Mouse (Mus musculus) hindbrain, embryonic 13.5 days (tissue): ENCODE measurements around the gene Rasgef1b. TPM values are rescaled to one million over a fixed set of nuclear protein-coding genes. Genes with fewer than 3 reads are reported as not detected.
A peak's percentile ranks its signal among the peaks of the same experiment; 100 is the strongest.

ENCODE experiments used
- ATAC-seq: fragments of 200-750 bp; cut with Nextera tagmentation; 2 replicates; pipeline ENCODE4 v1.8.0; 2017; ENCODE audit warnings: moderate TSS enrichment; ENCODE audit not compliant: low FRiP score
- H3K27ac ChIP-seq: fragments of 300-500 bp; sonication (generic); 2 replicates; pipeline ENCODE4 v1.5.1; 2015; ENCODE audit warnings: inconsistent platforms, mild to moderate bottlenecking, moderate library complexity
- H3K27me3 ChIP-seq: fragments of 300-500 bp; sonication (generic); 2 replicates; pipeline ENCODE4 v1.6.1; 2015; ENCODE audit warnings: mild to moderate bottlenecking, inconsistent platforms
- H3K36me3 ChIP-seq: fragments of 300-500 bp; sonication (generic); 2 replicates; pipeline ENCODE4 v1.6.1; 2015; ENCODE audit warnings: mild to moderate bottlenecking, inconsistent platforms
- H3K4me1 ChIP-seq: fragments of 300-500 bp; sonication (generic); replicated peaks from 2 replicates; pipeline ENCODE4 v1.6.1; 2015; ENCODE audit warnings: inconsistent platforms
- H3K4me2 ChIP-seq: fragments of 300-500 bp; sonication (generic); 2 replicates; pipeline ENCODE4 v1.6.1; 2015; ENCODE audit warnings: inconsistent platforms, mild to moderate bottlenecking, moderate library complexity
- H3K4me3 ChIP-seq: fragments of 300-500 bp; sonication (generic); 2 replicates; pipeline ENCODE4 v1.5.1; 2015; ENCODE audit warnings: mild to moderate bottlenecking, inconsistent platforms
- H3K9ac ChIP-seq: fragments of 300-500 bp; sonication (generic); 2 replicates; pipeline ENCODE4 v1.6.1; 2015; ENCODE audit warnings: mild to moderate bottlenecking, inconsistent platforms
- H3K9me3 ChIP-seq: fragments of 300-500 bp; sonication (generic); 2 replicates; pipeline ENCODE4 v1.6.1; 2016; ENCODE audit warnings: inconsistent platforms
- WGBS: fragments of 180-500 bp; shearing (Covaris S2); methylation state at CpG from one replicate; pipeline ENCODE4 v1.1.7; 2015; 5-methylcytosine and 5-hydroxymethylcytosine counted together
- polyA plus RNA-seq: library from polyadenylated mRNA; unstranded; fragments of >200 nt; fragmentation: Nextera tagmentation; extraction: Ambion mirVana; gene quantifications from 2 replicates; pipeline ENCODE4 v1.2.1, GENCODE M21; 2015

Rasgef1b gene
- polyA plus RNA-seq, 1 experiment from 2014 or later = 61.1 TPM

- WGBS = 77% methylated on average over 6 of the region's 6 CpGs
- peaks cover 16% of the 10 kb centered on the region for H3K4me1 ChIP-seq
- ATAC-seq = no peak
- H3K27ac ChIP-seq = no peak overlapping the region
- H3K4me2 ChIP-seq = no peak overlapping the region
- H3K9ac ChIP-seq = no peak overlapping the region
- no peak overlapping the region for H3K4me3 ChIP-seq
- no peaks in the 10 kb centered on the region for H3K9me3 ChIP-seq
- H3K36me3 ChIP-seq = no peaks in the 10 kb centered on the region
- peaks cover 33% of the 10 kb centered on the region for H3K27me3 ChIP-seq
Observed at GRCm38 (mm10) chr5:99562096-99562495, 166.8 kb downstream of the Rasgef1b start.

GRCm38 (mm10) chr5:99559814-99560213 lies 169.1 kb downstream of the Rasgef1b start:
- H3K27me3 ChIP-seq = peaks cover 43% of the 10 kb centered on the region

GRCm38 (mm10) chr5:99558231-99558630 lies 170.6 kb downstream of the Rasgef1b start:
- no peak overlapping the region for H3K9ac ChIP-seq
- no peak overlapping the region for H3K4me3 ChIP-seq
- ATAC-seq = no peak
- H3K9me3 ChIP-seq = no peaks in the 10 kb centered on the region
- H3K4me2 ChIP-seq = no peak overlapping the region
- 71% methylated on average over 9 of the region's 9 CpGs for WGBS
- H3K27ac ChIP-seq = no peak overlapping the region
- no peaks in the 10 kb centered on the region for H3K36me3 ChIP-seq
- peaks cover 43% of the 10 kb centered on the region for H3K27me3 ChIP-seq
- peaks cover under 1% of the 10 kb centered on the region for H3K4me1 ChIP-seq

More at GRCm38 (mm10) chr5:99559814-99560213, 169.1 kb downstream of the Rasgef1b start:
- H3K9me3 ChIP-seq = no peaks in the 10 kb centered on the region
- H3K27ac ChIP-seq = no peak overlapping the region
- no peak for ATAC-seq
- no peaks in the 10 kb centered on the region for H3K36me3 ChIP-seq
- H3K9ac ChIP-seq = no peak overlapping the region
- peaks cover 12% of the 10 kb centered on the region for H3K4me1 ChIP-seq
- no peak overlapping the region for H3K4me3 ChIP-seq
- WGBS = 1% methylated on average over 3 of the region's 3 CpGs
- no peak overlapping the region for H3K4me2 ChIP-seq

GRCm38 (mm10) chr5:99552645-99553044 lies 176.2 kb downstream of the Rasgef1b start:
- Histone ChIP-seq H3K9ac (no peak overlapping the region), H3K4me2 (no peak overlapping the region), H3K9me3 (no peaks in the 10 kb centered on the region), H3K27ac (no peak overlapping the region), H3K27me3 (peaks cover 15% of the 10 kb centered on the region), H3K4me3 (no peak overlapping the region), H3K4me1 (no peaks in the 10 kb centered on the region), H3K36me3 (no peaks in the 10 kb centered on the region)
- no peak for ATAC-seq
- 50% methylated on average over 7 of the region's 7 CpGs for WGBS

- Histone ChIP-seq H3K36me3 (no peaks in the 10 kb centered on the region), H3K9ac (no peak overlapping the region), H3K4me3 (no peak overlapping the region), H3K4me2 (no peak overlapping the region), H3K9me3 (no peaks in the 10 kb centered on the region), H3K27ac (no peak overlapping the region), H3K4me1 (peaks cover 25% of the 10 kb centered on the region), H3K27me3 (0 out of 2 replicates have a peak, but pooled peaks cover 4% of the 10 kb centered on the region)
- no peak for ATAC-seq
- WGBS = 50% methylated on average over 6 of the region's 6 CpGs
Observed at GRCm38 (mm10) chr5:99544664-99545494, 184.0 kb downstream of the Rasgef1b start.

GRCm38 (mm10) chr5:99541999-99542765 lies 186.7 kb downstream of the Rasgef1b start:
- WGBS = 85% methylated on average over 2 of the region's 2 CpGs
- no peaks in the 10 kb centered on the region for H3K36me3 ChIP-seq
- H3K27me3 ChIP-seq = 0 out of 2 replicates have a peak, but pooled peaks cover 4% of the 10 kb centered on the region
- H3K4me1 ChIP-seq = peaks cover 25% of the 10 kb centered on the region
- H3K9me3 ChIP-seq = no peaks in the 10 kb centered on the region
- no peak for ATAC-seq
- H3K9ac ChIP-seq = no peak overlapping the region
- no peak overlapping the region for H3K4me3 ChIP-seq
- H3K27ac ChIP-seq = no peak overlapping the region
- H3K4me2 ChIP-seq = no peak overlapping the region

- H3K4me2 ChIP-seq = no peak overlapping the region
- no peaks in the 10 kb centered on the region for H3K36me3 ChIP-seq
- no peaks in the 10 kb centered on the region for H3K9me3 ChIP-seq
- H3K4me3 ChIP-seq = no peak overlapping the region
- ATAC-seq = no peak
- no peak overlapping the region for H3K9ac ChIP-seq
- H3K4me1 ChIP-seq = peaks cover 25% of the 10 kb centered on the region
- no peak overlapping the region; the same call in 1 of the 2 replicates for H3K27ac ChIP-seq
- H3K27me3 ChIP-seq = 0 out of 2 replicates have a peak, but pooled peaks cover 4% of the 10 kb centered on the region
- 43% methylated on average over 11 of the region's 11 CpGs for WGBS
Observed at GRCm38 (mm10) chr5:99541321-99541895, 187.5 kb downstream of the Rasgef1b start.

- no peak overlapping the region for H3K4me3 ChIP-seq
- H3K9me3 ChIP-seq = no peaks in the 10 kb centered on the region
- H3K4me1 ChIP-seq = no peaks in the 10 kb centered on the region
- no peak overlapping the region for H3K4me2 ChIP-seq
- ATAC-seq = no peak
- WGBS = 65% methylated on average over 7 of the region's 7 CpGs
- no peak overlapping the region for H3K27ac ChIP-seq
- no peaks in the 10 kb centered on the region for H3K36me3 ChIP-seq
- H3K9ac ChIP-seq = no peak overlapping the region
- H3K27me3 ChIP-seq = peaks cover 6% of the 10 kb centered on the region
Observed at GRCm38 (mm10) chr5:99533416-99533815, 195.4 kb downstream of the Rasgef1b start.

- Histone ChIP-seq H3K27me3 (no peaks in the 10 kb centered on the region), H3K9me3 (no peaks in the 10 kb centered on the region), H3K36me3 (no peaks in the 10 kb centered on the region), H3K4me3 (no peak overlapping the region), H3K9ac (no peak overlapping the region), H3K4me2 (no peak overlapping the region), H3K27ac (no peak overlapping the region), H3K4me1 (peaks cover 13% of the 10 kb centered on the region)
- 78% methylated on average over 7 of the region's 7 CpGs for WGBS
- no peak for ATAC-seq
Observed at GRCm38 (mm10) chr5:99526797-99527201, 202.1 kb downstream of the Rasgef1b start.

GRCm38 (mm10) chr5:99525649-99526048 lies 203.2 kb downstream of the Rasgef1b start:
- H3K9me3 ChIP-seq = no peaks in the 10 kb centered on the region
- H3K4me1 ChIP-seq = peaks cover 17% of the 10 kb centered on the region
- no peaks in the 10 kb centered on the region for H3K27me3 ChIP-seq
- no peak overlapping the region for H3K4me2 ChIP-seq
- no peak for ATAC-seq
- no peaks in the 10 kb centered on the region for H3K36me3 ChIP-seq
- 85% methylated on average over 4 of the region's 4 CpGs for WGBS
- no peak overlapping the region for H3K27ac ChIP-seq
- H3K4me3 ChIP-seq = no peak overlapping the region
- H3K9ac ChIP-seq = no peak overlapping the region

- no peak for ATAC-seq
- no peak overlapping the region for H3K9ac ChIP-seq
- no peaks in the 10 kb centered on the region for H3K36me3 ChIP-seq
- H3K4me1 ChIP-seq = peaks cover 31% of the 10 kb centered on the region
- 48% methylated on average over 8 of the region's 8 CpGs for WGBS
- H3K27me3 ChIP-seq = no peaks in the 10 kb centered on the region
- no peak overlapping the region for H3K4me2 ChIP-seq
- H3K27ac ChIP-seq = peak overlapping the region; percentile 19; the same call in 1 of the 2 replicates
- no peaks in the 10 kb centered on the region for H3K9me3 ChIP-seq
- no peak overlapping the region for H3K4me3 ChIP-seq
Observed at GRCm38 (mm10) chr5:99522571-99523269, 206.1 kb downstream of the Rasgef1b start.

GRCm38 (mm10) chr5:99521411-99521810 lies 207.5 kb downstream of the Rasgef1b start:
- ATAC-seq = no peak
- H3K9ac ChIP-seq = no peak overlapping the region
- no peak overlapping the region for H3K4me2 ChIP-seq
- no peaks in the 10 kb centered on the region for H3K36me3 ChIP-seq
- H3K4me3 ChIP-seq = no peak overlapping the region
- 66% methylated on average over 4 of the region's 4 CpGs for WGBS
- H3K4me1 ChIP-seq = peaks cover 27% of the 10 kb centered on the region
- H3K27me3 ChIP-seq = no peaks in the 10 kb centered on the region
- H3K9me3 ChIP-seq = no peaks in the 10 kb centered on the region
- H3K27ac ChIP-seq = no peak overlapping the region
